Mouse (Mus musculus): ENCODE data around the gene Tns4. TPM values are rescaled to one million over a fixed set of nuclear protein-coding genes. Genes with fewer than 3 reads are reported as not detected.

Tns4 gene
- polyA plus RNA-seq, 1 experiment from 2014 or later: not detected

DNA sequence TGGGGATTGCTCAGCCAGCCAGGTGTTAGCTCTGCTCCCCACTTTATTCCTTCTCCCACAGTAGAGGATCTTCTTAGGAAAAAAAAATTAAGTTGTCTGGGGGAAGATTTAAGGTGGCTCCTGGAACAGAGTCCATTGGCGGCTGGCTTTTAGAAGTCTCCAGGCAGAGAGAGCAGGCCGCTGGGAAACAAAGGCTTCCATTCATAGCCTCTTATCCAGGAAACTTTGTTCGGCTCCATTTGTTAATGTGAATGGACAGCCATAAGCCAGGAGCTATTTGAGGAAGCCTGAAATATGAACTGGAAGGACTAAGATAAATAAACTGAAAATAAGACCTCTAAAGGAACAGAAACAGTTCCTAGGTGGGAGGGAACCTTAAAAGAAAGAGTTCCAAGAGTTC lies 24.0 kb upstream of the Tns4 start:
- Histone ChIP-seq H3K4me1 (peaks cover 7% of the 10 kb centered on the region), H3K36me3 (ENCODE audit: poor library complexity, severe bottlenecking) (no peaks in the 10 kb centered on the region), H3K27ac (no peak overlapping the region), H3K4me3 (no peak overlapping the region), H3K27me3 (no peaks in the 10 kb centered on the region), H3K4me2 (no peak overlapping the region), H3K9ac (no peak overlapping the region), H3K9me3 (replicated peaks) (no peaks in the 10 kb centered on the region)
- ATAC-seq: no peak
- WGBS: 3% methylated on average over 3 of the region's 3 CpGs

DNA sequence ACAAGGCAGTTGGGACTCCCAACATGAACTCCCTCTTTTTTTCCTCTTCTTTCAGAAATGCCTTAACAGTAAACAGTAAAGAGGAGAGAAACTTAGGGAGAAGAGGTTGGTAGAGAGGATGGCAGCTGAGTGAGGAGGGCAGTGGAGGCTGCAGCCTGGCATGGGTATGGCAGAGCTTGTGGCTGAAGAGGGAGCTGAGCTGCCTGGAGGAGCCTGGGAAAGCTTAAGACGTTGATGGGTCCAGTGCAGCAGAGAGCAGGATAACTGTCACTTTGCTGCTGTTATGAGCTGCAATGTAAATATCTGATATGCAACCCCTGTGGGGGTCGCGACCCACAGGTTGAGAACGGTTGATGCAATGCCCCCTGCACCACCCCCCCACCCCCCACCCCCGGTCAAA lies 23.6 kb upstream of the Tns4 start:
- no peak overlapping the region for H3K27ac ChIP-seq
- H3K27me3 ChIP-seq: no peaks in the 10 kb centered on the region
- no peak overlapping the region for H3K4me2 ChIP-seq
- no peak overlapping the region for H3K4me3 ChIP-seq
- no peaks in the 10 kb centered on the region for H3K9me3 ChIP-seq (replicated peaks)
- peaks cover 7% of the 10 kb centered on the region for H3K4me1 ChIP-seq
- no peak for ATAC-seq
- 28% methylated on average over 5 of the region's 5 CpGs for WGBS
- H3K36me3 ChIP-seq (ENCODE audit: poor library complexity, severe bottlenecking): no peaks in the 10 kb centered on the region
- H3K9ac ChIP-seq: no peak overlapping the region

DNA sequence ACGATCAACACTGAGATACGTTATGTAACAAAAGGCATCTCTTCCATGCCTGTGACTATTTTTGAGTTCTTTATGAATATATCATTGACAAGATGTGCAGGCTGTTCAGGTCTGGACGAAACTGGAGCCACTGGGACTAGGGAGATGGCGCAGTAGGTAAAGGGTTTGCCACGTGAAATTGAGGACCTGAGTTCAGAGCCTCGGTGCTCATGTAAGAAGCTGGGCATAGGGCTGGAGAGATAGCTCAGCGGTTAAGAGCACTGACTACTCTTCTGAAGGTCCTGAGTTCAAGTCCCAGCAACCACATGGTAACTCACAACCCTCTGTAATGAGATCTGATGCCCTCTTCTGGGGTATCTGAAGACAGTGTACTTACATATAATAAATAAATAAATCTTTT lies 22.5 kb upstream of the Tns4 start:
- no peak overlapping the region for H3K27ac ChIP-seq
- no peak overlapping the region for H3K4me2 ChIP-seq
- ATAC-seq: no peak
- 93% methylated on average over 7 of the region's 7 CpGs for WGBS
- no peaks in the 10 kb centered on the region for H3K9me3 ChIP-seq (replicated peaks)
- H3K9ac ChIP-seq: no peak overlapping the region
- peaks cover 7% of the 10 kb centered on the region for H3K4me1 ChIP-seq
- no peak overlapping the region for H3K4me3 ChIP-seq
- no peaks in the 10 kb centered on the region for H3K27me3 ChIP-seq
- H3K36me3 ChIP-seq (ENCODE audit: poor library complexity, severe bottlenecking): no peaks in the 10 kb centered on the region

DNA sequence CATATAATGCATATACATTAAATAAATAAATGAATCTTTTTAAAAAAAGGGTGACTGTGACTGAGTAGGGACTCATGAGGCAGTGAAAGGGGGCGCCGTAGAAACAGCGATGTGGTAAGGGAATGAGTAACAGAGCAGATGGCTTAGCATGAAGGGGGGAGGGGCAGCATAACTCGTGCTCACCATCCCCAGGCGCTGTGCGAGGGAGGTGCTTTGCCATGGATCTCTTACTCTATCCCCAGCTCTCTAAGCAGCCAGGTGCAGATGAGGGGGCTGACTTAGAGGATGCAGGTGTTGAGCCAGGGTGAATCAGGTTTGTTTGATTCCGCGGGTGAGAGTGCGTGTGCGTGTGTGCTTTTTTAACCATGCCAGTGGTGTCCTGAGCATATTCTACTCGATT lies 22.0 kb upstream of the Tns4 start:
- no peak overlapping the region for H3K4me2 ChIP-seq
- H3K4me3 ChIP-seq: no peak overlapping the region

DNA sequence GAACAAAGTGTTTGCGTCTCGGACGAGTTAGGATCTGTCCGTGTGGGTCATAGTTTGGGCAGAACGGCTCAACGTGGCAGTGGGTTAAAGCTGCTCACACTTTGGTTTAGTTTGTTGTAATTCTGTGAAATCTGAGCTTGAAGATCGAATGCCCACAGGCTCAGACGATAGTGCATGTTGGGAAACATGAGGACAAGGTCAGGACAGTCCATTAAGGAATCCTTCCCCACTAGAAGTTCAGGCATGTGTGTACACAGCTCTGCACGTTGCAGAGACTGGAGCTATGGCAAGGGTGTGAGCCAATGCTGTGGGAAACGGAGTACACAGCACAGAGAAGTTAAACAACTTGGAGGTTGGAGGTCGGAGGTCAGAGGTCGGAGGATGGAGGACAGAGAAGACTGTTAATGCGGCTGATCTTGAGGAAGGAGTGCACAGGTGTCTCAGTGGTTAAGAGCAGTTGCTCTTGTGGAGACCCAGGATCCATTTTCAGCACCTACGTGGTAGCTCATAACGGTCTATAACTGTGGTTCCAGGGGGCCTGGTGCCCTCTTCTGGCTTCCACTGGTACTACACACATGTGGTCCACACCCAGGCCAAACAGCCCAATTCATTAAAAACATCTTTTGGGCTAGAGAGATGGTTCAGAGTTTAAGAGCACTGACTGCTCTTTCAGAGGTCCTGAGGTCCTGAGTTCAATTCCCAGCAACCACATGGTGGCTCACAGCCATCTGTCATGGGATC lies 21.4 kb upstream of the Tns4 start:
- 88% methylated on average over 15 of the region's 15 CpGs for WGBS
- H3K27ac ChIP-seq: no peak overlapping the region
- peaks cover 7% of the 10 kb centered on the region for H3K4me1 ChIP-seq
- H3K27me3 ChIP-seq: no peaks in the 10 kb centered on the region
- no peaks in the 10 kb centered on the region for H3K36me3 ChIP-seq (ENCODE audit: poor library complexity, severe bottlenecking)
- no peak for ATAC-seq
- no peak overlapping the region for H3K4me3 ChIP-seq
- no peak overlapping the region for H3K9ac ChIP-seq
- no peak overlapping the region for H3K4me2 ChIP-seq
- no peaks in the 10 kb centered on the region for H3K9me3 ChIP-seq (replicated peaks)

More for the DNA sequence above, 22.0 kb upstream of the Tns4 start:
- Histone ChIP-seq H3K36me3 (ENCODE audit: poor library complexity, severe bottlenecking) (no peaks in the 10 kb centered on the region), H3K9me3 (replicated peaks) (no peaks in the 10 kb centered on the region), H3K9ac (no peak overlapping the region), H3K27me3 (no peaks in the 10 kb centered on the region), H3K27ac (no peak overlapping the region), H3K4me1 (peaks cover 7% of the 10 kb centered on the region)
- 67% methylated on average over 11 of the region's 11 CpGs for WGBS
- ATAC-seq: no peak

DNA sequence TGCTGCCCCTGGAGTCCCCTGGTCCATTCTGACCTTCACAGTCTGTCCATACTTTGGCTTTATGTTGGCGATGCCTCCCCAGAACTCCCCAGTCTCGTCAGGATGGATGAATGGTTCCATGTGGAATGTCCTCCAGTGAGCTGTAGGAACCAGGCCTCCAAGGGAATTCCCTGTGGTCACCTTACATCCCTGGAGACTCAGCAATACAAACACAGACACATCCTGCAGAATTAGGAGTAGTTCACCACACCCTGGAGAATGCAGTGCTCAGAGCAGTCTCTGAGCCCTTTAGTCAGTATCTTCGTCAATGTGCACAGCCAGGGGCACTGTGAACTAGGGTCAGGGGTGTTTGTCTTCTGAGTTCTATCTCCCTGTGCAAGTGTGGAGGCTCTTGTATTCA lies 19.2 kb upstream of the Tns4 start:
- H3K36me3 ChIP-seq (ENCODE audit: poor library complexity, severe bottlenecking): no peaks in the 10 kb centered on the region
- H3K27me3 ChIP-seq: no peaks in the 10 kb centered on the region
- no peak for ATAC-seq
- no peak overlapping the region for H3K4me2 ChIP-seq
- no peaks in the 10 kb centered on the region for H3K9me3 ChIP-seq (replicated peaks)
- 81% methylated on average over 3 of the region's 3 CpGs for WGBS
- H3K9ac ChIP-seq: no peak overlapping the region
- H3K27ac ChIP-seq: no peak overlapping the region
- H3K4me3 ChIP-seq: no peak overlapping the region
- H3K4me1 ChIP-seq: peaks cover 7% of the 10 kb centered on the region

DNA sequence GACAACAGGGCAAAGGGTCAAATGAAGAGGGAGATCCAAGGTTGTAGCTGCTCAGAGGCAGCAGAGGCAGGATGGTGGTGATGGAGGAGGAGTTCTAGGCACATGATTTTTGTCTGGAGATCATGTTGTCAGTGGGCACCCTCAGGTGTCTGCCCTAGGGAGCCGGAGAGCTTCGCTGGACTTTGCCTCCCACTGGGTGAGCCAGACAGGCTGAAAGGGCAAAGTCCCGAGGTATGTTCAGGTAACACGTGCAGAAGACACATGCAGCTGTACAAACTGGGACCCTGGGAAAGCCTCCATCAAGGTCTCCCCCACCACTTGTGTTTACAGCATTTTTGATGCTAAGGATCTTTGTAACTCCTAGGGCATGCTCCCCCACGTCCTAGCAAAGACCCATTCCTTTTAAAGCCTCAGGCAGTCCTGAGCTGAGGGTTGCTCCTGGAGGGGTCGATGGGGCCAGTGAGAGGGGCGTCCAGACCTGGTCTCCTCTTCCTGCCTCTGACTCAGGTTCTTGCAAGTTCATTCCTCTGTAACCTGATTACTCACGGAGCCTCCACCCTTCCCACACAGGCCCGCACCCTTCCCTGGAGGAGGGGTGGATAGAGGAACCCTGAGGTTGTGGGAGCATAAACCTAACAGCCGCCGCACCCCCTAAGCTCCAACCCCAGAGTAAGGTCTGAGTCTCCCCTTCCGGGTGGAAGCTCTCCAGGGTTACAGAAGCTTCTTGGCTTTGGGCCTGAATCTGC lies 17.0 kb upstream of the Tns4 start:
- no peak for ATAC-seq
- Histone ChIP-seq H3K9me3 (replicated peaks) (no peaks in the 10 kb centered on the region), H3K36me3 (ENCODE audit: poor library complexity, severe bottlenecking) (no peaks in the 10 kb centered on the region), H3K9ac (no peak overlapping the region), H3K4me1 (no peaks in the 10 kb centered on the region), H3K27me3 (no peaks in the 10 kb centered on the region), H3K4me3 (no peak overlapping the region), H3K27ac (no peak overlapping the region), H3K4me2 (no peak overlapping the region)
- WGBS: 77% methylated on average over 12 of the region's 12 CpGs

DNA sequence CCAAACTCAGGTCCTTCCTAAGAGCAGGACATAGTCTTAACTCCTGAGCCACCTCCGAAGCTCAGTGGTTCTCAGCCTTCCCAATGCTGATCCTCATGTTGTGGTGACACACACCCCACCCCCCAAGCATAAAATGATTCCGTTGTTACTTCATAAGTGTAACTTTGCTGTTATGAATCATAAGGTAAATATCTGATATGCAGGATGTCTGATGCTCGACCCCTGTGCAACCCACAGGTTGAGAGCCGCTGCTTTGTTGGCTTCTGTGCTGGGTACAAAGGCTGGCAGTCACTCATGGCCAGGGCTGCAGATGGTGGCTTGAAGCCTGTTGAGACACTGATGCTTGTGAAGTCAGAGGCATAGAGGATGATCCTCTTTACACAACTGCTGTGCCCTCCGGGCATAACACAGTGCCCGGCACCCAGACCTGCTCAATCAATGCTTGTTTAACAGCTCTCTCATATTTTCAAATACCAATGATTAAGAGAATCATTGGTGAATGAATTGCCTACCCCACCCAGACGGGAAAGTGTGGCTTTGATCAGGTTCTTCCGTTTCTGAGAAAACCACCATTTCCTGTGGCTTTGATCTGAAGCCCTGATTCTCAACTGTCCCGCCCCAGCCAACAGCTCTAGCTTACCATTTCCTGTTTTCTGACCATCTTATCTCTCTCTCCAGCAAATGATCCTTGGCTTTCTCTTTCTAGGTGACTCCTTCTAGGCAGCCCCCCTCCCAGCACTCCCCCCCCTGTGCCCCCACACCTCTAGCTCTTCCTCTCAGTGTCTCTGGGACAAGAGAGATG lies 15.7 kb upstream of the Tns4 start:
- Histone ChIP-seq H3K27me3 (no peaks in the 10 kb centered on the region), H3K4me3 (no peak overlapping the region), H3K36me3 (ENCODE audit: poor library complexity, severe bottlenecking) (no peaks in the 10 kb centered on the region), H3K9me3 (replicated peaks) (no peaks in the 10 kb centered on the region), H3K4me1 (no peaks in the 10 kb centered on the region), H3K9ac (no peak overlapping the region), H3K27ac (no peak overlapping the region), H3K4me2 (no peak overlapping the region)
- 86% methylated on average over 9 of the region's 9 CpGs for WGBS
- ATAC-seq: no peak

DNA sequence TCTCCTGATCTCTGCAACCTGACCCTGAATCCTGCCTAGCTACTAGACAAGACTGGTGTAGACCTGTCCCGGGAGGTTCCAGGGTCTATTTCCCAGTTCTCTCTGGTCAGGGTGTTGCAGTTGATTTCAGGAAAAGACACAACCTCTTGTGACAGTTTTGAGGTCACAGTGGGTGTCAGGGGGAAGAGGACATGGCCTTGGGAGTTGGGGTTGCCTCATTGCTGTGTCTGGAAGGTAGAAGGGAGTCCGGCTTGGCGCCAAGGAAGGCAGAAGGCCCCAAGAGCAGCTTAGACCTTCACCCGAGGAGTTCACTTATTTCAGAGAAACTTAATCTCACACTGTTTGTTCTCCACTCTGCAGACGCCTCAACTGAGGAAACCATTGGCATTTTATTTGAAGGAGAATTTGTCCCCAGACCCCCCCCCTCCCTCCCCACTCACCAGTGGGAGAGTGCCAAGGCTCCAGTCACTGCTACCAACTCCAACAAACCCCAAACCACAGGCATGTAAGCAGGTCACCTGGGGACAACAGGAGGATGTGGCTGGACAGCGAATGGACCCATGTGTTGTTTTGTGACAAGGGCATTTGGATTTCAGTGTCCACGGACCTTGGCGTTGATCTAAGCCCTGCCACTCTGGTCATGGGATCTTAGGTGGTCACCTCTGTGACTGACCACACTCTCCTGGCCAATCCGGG lies 13.6 kb upstream of the Tns4 start:
- no peaks in the 10 kb centered on the region for H3K27me3 ChIP-seq
- H3K27ac ChIP-seq: no peak overlapping the region
- no peaks in the 10 kb centered on the region for H3K9me3 ChIP-seq (replicated peaks)
- no peak for ATAC-seq
- H3K4me3 ChIP-seq: no peak overlapping the region
- H3K36me3 ChIP-seq (ENCODE audit: poor library complexity, severe bottlenecking): no peaks in the 10 kb centered on the region
- H3K4me2 ChIP-seq: no peak overlapping the region
- no peak overlapping the region for H3K9ac ChIP-seq
- no peaks in the 10 kb centered on the region for H3K4me1 ChIP-seq
- WGBS: 86% methylated on average over 9 of the region's 9 CpGs

DNA sequence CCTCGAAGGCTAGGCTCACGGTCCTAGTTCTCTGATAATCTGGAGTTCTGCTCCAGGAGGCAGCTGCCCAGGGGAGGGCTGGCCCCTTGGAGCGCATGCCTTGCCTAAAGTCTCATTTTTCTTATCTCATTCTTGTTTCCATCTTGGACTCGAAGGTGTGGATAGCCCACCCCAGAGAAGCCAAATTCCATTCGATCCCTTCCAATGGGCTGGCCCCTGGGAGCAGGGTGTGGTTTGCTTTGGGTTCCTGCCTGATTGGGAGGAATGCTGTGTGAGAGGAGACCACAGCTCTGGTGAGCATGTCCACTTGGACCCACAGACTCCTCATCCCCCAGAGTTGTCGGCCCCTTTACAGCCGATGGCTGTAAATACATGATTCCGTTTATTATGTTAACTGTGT lies 12.6 kb upstream of the Tns4 start:
- ATAC-seq: no peak
- Histone ChIP-seq H3K4me3 (no peak overlapping the region), H3K27ac (no peak overlapping the region), H3K9ac (no peak overlapping the region), H3K4me1 (no peaks in the 10 kb centered on the region), H3K4me2 (no peak overlapping the region), H3K9me3 (replicated peaks) (no peaks in the 10 kb centered on the region), H3K27me3 (no peaks in the 10 kb centered on the region), H3K36me3 (ENCODE audit: poor library complexity, severe bottlenecking) (no peaks in the 10 kb centered on the region)
- WGBS: 88% methylated on average over 8 of the region's 8 CpGs

DNA sequence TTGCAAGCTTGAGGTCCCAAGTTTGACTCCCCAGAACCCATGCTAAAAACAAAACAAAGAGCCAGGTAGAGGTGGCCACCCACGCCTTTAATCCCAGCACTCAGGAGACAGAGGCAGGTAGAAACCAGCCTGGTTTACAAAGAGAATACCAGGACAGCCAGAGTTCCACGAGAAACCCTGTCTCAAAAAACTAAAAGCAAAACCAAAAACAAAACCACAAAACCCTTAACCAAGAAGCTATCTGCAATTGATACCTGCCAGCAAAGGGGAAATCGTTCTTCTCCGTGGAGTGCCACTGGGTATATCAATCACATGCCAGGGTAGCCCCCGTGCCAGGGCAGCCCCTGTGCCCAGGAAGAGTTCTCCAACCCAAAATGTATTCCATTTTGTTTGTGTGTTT lies 11.1 kb upstream of the Tns4 start:
- H3K4me1 ChIP-seq: no peaks in the 10 kb centered on the region
- H3K27ac ChIP-seq: no peak overlapping the region
- no peak overlapping the region for H3K4me2 ChIP-seq
- WGBS: 82% methylated on average over 5 of the region's 5 CpGs
- no peak for ATAC-seq
- H3K4me3 ChIP-seq: no peak overlapping the region
- H3K9me3 ChIP-seq (replicated peaks): no peaks in the 10 kb centered on the region
- no peaks in the 10 kb centered on the region for H3K27me3 ChIP-seq
- H3K36me3 ChIP-seq (ENCODE audit: poor library complexity, severe bottlenecking): no peaks in the 10 kb centered on the region
- H3K9ac ChIP-seq: no peak overlapping the region

DNA sequence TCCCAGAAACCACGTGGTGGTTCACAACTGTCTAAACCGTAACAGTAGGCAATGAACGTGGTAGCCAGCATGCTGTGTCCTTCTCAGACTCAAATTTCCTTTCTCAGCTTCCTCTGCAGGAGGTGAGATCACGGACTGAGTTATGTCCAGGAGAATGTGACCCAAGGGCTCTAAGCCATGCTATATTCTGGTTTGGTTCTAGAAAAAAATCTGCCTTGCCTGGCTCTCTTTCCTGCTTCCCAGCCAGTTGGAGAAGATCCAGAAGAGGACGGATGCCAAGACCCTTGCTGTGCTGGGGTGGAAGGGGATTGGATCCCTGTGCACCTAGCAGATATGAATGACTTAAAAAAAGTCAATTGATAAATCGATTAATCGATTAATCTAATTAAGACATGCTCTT lies 10.4 kb upstream of the Tns4 start:
- Histone ChIP-seq H3K4me3 (no peak overlapping the region), H3K36me3 (ENCODE audit: poor library complexity, severe bottlenecking) (no peaks in the 10 kb centered on the region), H3K27me3 (no peaks in the 10 kb centered on the region), H3K9me3 (replicated peaks) (no peaks in the 10 kb centered on the region), H3K9ac (no peak overlapping the region), H3K4me1 (no peaks in the 10 kb centered on the region), H3K27ac (no peak overlapping the region), H3K4me2 (no peak overlapping the region)
- no peak for ATAC-seq
- WGBS: 84% methylated on average over 7 of the region's 7 CpGs
